Mouse (Mus musculus) monocyte, adult 5-6 weeks (primary cell): ENCODE measurements around the gene Arhgap15. TPM values are rescaled to one million over a fixed set of nuclear protein-coding genes. Genes with fewer than 3 reads are reported as not detected.
A peak's percentile ranks its signal among the peaks of the same experiment; 100 is the strongest.
"Not testable (repeated sequence)": the region's sequence is repeated elsewhere in the genome, so short reads cannot be mapped to it uniquely, and the experiment has no call there.

Source experiments
- ATAC-seq: fragments of 153-309, 156-312 bp; replicated peaks from 2 replicates; pipeline ENCODE4 v1.8.0; 2017; ENCODE audit warnings: mild to moderate bottlenecking; ENCODE audit not compliant: low TSS enrichment, insufficient number of reproducible peaks, severe bottlenecking, poor library complexity, low FRiP score
- total RNA-seq: library from RNA; stranded (forward); fragments of 200-1000, 200-491, 200-594 nt; gene quantifications from 3 replicates; pipeline ENCODE4 v1.2.3, GENCODE M21; 2017

Arhgap15 gene
- total RNA-seq = 182 to 204 TPM (median 191 TPM) in 3 replicates

DNA sequence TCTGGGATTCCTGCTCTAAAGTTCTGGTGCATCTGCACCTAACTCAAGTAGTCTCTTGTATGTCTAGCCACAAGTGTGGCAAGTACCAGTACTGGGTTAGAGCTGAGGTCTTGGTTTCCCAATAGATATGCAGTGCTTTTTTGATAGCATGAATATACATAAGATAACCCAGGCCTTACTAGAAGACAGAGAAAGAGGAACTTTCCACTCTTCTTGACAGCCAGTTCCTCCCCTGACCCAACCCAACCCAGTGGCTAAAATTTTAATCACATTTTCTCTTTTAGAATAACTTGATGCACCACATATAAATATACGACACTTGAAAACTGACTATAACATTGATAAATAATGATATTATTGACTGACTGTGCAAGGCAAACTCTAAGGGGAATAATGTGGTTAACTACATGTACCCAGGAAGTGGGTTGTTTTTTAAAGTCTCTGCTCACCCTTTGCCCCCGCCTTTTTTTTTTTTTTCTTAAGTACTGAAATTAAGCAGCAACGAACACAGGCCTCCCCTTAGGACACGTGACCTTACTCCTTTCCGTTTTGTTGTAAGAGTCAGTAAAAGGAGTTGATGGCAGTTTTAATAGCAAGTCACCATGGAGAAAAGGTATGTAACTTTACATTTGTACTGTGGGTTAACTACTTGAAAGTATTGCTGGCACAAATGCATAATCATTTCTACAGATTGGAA is at the start of gene Arhgap15:
Arhgap15 (plus strand) TSS at position 538 of the 697 bp plus-strand sequence.
- peak; percentile 77 for ATAC-seq

DNA sequence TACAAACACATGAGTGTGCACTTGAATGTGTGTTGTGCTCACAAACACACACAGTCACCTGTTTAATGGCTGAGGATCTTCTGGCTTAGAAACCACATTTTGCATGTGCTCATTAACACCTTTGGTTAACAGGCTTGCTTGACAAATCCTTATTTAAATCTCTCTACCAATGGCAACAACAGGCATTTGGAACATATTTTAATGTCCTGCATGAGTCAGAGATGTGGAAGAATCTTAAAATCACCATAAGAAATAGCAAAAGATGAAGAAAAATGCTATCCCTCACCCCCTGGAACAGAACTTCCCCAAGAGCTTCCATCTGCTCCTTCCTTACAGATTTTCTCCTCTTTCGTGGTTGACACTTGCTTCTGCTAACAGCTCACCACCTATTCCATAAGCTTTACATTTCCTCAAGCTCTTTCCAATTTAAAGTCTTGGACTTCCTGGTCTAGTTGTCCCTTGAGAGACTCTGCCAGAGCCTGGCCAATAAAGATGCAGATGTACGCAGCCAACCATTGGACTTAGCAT is 35.9 kb upstream of the Arhgap15 start:
- no peak for ATAC-seq

DNA sequence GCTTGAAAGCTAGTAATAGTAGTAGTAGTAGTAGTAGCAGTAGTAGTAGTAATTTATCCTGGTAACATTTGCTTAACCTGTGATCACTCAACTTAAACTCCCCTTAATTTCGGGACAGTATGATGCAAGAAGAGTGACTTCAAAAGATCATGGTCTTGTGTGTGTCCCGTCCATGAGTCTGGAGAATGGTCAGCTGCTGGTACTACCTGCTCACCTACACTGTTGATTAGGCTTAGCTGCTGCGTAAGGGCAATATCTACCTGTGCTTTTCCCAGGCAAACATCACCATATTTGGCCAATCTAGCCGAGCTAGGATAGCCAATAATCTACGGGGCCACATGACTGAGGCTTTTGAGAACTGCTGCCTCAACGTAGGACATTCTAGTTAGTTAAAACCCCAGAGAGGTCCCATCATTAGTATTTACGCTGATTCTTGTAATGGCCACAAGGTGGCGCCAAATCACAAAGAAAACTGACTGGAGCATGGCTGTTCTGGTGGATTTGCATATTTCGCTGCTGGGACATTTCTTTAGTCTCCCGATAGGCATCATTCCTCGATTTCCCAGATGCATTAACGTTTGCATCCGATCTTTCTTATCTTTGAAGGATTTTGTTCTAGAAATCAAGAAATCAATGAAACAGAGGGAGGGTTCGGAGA is 26.0 kb upstream of the Arhgap15 start:
- ATAC-seq = peak; percentile 62

DNA sequence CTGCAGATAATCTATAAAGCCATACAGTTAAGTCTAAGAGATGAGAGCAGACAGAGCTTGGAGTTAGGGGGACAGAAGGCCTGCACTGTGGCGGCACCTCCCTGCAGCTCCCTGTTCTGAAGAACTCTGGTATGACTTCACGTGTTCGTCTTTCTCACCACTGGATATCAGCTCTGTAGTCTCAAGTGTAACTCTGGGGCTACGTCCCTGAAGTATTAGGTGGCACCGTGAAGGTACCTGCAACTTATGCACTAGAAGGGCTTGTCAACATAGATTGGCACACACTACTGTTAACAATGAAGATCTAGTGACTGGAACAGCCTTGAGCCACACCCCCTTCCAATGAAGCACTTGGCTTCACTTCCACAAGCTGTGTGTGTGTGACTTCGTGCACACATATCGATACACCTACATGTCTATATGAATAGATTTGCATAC is 25.5 kb upstream of the Arhgap15 start:
- ATAC-seq = no peak; the same call in 1 of the 2 replicates

DNA sequence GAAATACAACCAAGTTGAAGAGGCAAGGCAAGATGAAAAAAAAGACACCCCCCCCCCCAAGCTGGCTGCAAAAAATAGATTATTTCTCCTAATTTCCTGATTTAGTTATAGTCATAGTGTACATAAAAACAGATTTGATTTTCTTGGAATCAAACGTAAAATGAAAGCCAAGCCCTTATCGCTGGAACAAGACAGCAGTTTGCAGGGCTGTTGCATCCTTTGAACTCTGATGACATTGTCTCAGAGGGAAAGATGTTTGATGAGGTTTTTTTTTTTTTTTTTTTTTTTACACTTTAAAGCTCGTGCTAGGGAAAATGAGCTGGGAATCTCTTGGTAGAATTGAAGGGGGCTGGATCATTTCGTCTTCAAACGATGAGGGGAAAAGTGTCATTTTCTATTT is 21.4 kb upstream of the Arhgap15 start:
- ATAC-seq = no peak

DNA sequence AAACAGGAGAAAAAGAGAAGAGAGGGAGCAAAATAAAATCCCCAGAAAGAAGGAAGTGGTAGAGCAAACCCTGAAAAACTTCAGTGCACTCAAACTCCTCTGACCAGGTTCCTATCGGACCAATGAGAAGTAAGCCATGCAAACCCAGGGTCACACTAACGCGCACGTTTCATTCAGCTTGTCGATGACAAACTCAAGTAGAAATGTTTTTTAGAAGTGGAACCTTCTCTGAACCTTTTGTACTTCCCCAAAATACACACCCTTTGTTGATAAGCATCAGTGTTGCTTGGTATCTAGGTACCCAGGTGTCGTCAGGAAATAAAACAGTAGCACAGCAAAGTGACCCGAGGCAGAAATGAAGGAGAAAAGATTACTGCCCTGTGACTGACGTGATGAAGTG is 20.9 kb upstream of the Arhgap15 start:
- peak; percentile 54 for ATAC-seq

DNA sequence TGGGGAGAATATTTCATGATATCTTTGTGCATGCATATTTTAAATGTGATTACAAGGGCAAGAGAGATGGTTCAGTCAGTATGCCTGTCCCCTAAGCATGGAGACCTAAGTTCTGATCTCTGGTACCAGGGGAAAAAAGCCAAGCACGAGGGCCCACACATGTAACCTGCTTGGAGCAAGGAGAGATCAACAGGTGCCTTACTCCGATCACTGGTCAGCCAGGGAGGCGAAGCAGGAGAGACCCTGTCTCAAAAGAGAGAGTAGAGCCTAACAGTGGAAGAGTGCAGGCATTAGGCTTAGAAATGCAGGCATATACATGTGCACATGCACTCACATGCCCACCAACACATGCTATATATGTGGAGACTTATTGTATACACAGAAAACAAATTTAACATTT is 19.8 kb upstream of the Arhgap15 start:
- ATAC-seq = no peak

DNA sequence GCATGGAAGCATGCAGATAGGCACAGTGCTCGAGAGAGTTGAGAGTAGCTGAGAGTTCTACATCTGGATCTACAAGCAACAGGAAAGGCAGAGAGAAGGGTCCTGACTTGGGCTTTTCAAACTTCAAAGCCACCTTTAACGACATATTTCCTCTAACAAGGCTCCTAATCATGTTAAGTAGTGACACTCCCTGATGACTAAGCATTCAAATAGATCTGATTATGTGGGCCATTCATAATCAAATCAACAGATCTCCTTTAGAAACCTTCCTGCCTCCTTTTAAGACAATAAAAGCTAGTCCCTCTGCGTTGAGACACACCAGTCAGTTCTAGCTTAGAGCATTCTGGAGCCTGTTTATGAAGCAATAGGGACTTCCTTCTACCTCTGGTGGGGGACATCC is 16.2 kb upstream of the Arhgap15 start:
- ATAC-seq = no peak

DNA sequence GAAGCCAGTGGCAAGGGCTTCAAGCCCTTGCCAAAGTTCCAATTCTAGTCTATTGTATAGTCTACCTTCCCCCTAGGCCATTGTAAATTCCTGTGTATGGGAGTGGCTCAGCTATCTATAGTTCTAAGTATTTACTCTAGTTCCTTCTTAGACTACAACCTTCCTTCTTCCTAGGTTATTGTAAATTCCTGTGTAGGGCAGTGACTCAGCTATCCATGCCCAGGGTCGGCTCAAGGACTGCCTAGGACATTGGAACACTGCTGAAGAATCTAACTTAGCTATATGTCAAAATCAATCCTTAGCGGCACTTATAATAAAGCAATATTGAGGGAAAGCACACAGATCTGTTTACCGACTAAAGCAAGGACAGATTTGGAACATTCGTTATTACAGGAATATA is 13.6 kb upstream of the Arhgap15 start:
- ATAC-seq = not testable (repeated sequence)

DNA sequence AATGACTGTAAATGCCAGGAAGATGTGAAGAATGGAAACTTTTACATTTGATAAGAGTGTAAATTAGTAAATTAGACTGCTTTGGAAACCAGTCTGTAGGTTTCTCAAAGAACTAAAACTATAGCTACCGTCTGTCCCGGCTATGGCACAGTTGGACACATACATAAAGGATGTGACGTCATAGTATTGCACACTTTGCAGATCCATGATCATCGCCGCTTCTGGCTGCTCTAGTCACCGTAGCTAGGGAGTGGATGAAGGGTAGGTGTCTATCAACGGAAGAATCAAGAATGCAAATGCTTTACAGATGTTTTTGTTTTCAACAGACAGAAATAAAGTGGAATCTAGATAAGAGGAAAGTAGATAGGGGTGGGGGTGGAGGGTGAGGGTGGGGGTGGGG is 11.1 kb upstream of the Arhgap15 start:
- ATAC-seq = no peak

DNA sequence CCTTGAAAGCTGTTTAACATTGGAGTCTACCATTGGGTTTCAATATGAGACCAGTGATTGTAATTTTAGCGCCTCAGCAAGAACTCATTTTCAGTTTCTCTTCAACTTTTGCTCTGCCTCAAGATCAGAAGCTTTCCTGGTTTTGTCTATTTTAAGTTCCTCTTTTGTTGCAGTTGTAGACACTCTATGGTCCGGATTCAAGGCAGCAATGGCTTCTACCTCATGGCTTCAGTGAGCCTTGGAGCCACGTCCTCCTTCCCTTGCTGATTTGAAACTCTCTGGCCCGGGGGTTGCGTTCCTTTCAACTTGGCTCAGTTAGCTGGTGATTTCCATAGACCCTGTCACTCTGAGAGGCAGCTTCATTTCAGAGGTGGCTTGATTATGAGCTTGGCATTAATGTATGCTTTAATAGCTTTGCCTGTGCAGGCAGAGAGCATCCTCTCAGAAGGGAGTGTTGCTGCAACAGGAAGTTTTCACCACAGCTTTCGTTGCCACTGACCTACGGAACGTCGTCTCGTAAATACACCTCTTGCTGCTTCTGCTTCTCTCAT is 10.0 kb upstream of the Arhgap15 start:
- peak; percentile 75 for ATAC-seq

DNA sequence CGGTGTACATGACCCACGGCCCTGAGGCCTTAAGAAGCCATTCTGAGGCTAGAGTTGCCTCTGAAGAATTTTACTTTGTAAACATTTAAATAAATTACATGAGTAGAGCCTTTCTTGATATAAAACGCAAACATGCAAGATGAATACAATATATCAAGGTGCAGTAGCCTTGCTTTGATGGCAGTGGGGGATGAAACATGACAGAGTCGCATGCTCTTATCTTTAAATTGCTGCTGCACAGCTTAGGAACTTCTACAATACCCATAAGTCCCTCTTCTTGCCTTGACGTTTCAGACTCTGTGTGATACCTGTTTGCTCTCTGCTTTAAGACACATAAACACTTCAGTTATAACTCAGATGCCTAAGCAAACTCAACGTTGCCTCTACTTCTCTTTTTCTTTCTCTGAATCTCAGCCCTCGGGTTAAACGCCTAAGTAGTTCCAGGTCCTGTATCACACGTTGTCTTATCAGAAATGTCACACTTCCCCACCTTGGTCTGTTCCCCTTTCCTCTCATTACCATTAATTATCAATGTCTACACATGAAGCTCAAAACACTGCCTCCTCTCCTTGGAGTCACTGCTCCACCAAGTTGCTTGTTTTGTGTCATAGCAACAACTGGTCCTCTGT is 9.3 kb upstream of the Arhgap15 start:
- ATAC-seq = peak; percentile 64

DNA sequence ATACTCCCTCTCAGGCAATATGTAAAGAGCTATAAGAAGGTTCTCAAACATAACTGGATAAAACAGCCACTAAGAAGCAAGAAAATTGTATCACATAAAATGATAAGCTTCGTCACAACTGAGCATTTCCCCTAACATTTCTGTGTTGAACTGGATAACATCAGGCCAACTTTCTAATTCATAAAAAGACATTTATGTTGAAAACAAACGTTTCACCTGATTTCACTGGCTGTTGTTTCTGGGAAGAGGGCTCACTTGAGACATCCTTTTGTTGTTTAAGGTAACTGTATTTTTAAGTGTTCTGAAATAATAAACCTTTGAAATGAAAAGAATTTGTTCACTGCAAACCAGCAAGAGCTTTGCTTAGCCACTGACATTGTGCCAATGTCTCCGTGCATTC is 697 bp downstream of the Arhgap15 start:
- no peak for ATAC-seq

DNA sequence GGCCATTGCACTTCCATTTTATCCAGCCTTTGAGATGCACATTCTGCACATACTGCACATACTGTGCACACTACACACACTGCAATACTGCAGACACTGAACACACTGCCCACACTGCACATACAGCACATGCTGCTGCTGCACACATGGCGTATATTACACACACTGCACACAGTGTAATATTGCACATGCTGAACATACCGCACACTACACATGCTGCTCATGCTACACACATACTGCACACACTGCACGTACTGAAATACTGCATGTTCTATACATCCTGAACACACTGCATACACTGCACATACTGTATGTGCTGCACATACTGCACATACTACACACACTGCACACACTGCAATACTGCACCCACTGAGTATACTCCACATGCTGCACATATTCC is 7.3 kb downstream of the Arhgap15 start:
- ATAC-seq = no peak

DNA sequence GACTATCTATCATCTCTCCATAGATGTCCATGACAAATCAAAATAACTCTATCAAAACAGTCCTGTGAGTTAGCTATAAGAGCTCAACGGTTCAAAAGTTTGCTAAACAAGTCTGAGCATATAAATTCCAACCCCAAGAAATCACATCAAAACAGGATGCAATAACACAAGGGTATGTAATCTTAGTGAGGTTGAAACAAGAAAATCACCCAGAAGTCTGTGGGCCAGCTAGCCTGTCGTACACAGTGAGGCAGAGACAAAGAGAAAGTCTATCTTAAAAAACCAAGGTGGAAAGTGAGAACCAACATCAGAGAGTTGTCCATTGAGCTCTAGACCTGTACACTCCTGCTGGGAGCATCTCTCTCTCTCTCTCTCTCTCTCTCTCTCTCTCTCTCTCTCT is 8.0 kb downstream of the Arhgap15 start:
- no peak for ATAC-seq

DNA sequence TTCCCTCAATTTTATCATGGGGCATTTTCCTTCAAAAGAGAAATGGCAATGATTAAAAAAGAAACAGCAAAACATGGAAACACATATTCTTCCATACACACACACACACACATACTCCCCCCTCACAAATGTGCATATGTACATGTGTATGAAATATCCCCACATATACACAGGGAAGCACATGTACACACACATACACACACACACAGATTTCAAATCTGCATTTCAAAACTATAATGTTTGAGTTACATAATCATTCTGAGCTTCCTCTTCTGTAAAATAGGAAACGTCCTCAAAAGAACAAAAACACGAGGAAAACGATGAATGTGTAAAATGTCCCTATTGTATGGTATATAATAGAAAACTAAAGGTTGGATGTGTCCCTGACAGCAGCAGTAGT is 13.1 kb downstream of the Arhgap15 start:
- peak; percentile 85 for ATAC-seq

DNA sequence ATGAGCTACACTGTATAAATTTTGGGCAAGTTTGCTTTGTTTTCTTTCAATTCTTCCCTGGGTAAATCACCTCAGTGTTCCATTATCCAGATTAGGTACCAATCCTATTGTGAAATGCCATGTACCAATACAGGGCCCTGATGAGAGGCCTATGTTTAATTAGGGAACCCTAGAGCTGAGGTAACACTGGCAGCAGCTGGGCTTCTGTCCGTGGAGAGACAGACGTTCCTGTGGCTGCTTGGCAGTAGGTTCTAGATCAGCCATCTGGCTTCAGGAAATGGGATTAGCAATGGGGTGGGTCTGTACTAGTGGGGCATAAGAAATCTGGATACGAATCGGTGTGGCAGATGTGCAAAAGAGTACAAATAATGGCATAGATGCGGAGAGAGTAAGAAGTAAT is 14.7 kb downstream of the Arhgap15 start:
- no peak for ATAC-seq

DNA sequence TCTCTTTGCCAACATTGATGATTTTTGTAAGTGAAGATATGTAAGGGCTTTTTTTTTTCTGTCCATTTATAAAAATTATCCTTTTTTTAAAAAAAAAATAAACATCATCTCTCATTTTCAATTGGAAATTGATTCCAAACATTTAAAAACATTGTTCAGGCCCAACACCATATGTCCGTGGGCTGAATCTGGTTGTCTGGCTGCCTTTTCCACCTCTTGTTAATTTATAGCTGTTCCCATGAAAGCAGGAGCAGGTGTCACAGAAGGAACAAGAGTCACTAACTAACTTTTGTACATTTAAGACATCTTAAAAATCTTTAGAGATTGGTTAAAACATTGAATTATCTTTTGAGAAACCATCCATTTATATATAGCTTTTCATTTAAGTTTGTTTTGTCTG is 15.8 kb downstream of the Arhgap15 start:
- no peak for ATAC-seq

DNA sequence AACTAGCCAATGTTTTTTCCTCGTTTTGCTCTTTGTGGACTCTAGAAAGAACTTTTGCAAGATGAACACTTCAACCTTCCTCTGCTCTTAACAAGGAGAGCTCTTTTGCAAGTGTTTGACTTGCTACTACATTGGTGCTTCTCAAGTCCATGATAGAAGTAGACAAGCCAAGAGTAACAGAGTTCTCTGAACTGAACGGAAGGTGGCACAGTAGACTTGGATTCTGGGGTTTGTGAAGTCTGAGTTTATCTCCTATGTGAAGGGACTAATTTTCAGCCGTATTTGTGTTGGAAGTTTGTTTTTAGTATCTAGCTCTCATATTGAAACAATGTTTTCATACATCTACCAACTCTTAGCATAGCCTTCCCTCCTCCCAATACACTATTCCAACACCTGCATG is 17.6 kb downstream of the Arhgap15 start:
- no peak for ATAC-seq
